Mouse (Mus musculus): ENCODE measurements at regions not wholly inside any gene's neighbourhood (a gene's known extent, or its start where the extent isn't known, plus 50 kb on each side); places are given as distances from the start of the nearest gene placed in this dataset.

DNA sequence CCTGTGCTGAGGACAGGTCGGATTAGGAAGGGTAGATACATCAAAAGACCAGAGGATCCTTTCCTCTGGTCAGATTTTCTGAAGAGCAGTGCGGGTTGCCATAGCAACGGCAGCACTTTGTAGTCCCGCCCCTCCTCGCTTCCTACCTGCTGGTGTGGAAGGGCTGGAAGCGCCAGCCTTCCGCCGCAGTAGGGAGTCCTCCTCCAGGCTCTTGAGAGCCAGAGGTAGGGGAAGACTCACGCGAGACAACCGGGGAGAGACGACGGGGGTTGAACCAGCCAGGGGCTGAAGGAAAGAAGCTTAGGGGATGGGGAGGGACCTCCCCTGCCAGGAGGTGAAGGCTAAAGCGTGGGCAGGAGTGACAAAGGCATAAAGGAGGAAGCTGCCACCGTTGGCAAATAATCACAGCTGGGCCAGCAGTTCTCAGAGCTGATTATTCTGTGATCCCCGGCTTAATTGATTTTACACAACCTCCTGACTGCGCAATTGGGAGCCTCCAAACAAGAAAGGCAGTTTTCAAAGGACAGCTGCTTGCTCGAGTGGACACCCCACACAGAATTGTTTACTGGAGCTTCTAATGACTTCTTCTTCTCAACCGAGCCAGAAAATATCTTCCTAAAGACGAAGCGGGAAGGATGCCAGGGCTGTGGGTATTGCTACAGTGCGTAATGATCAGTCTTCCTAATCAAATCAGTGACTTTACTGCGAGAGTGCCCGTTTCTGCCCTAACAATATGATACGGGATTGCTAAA, 98.8 kb downstream of the Rpap3 start:
- TF ChIP-seq GATA1 (IDR thresholded peaks at IDR 0.05; ENCODE audit: borderline replicate concordance, low read length) (no peak), FLI1 (IDR thresholded peaks at IDR 0.05; ENCODE audit: low read length) (no peak)

Data from megakaryocyte, embryonic 14.5 days (primary cell).